Mouse (Mus musculus) left cerebral cortex, postnatal 36 days (tissue): ENCODE data around the gene Qpctl. TPM values are rescaled to one million over a fixed set of nuclear protein-coding genes. Genes with fewer than 3 reads are reported as not detected.
A peak's percentile ranks its signal among the peaks of the same experiment; 100 is the strongest.

Source experiments
- DNase-seq, 2 experiments: peaks; one replicate each; pipeline ENCODE4 v3.0.0; 2021 to 2022; ENCODE audit warnings: low spot score in 2 of 2, mixed read lengths in 1 of 2
- intact Hi-C: fragments of 180-260 bp; cut with DNase I; formaldehyde crosslinking; loops from one replicate; pipeline ENCODE4 v1.15.1; 2025
- total RNA-seq, 2 experiments: library from RNA; stranded (reverse); gene quantifications; 2 replicates each; pipeline ENCODE4 v1.2.3; 2021

The Qpctl gene
- total RNA-seq = 10 to 100 TPM; 14.6 to 17.3 TPM

- intact Hi-C loops = no loop called here
- peak; percentile 97 to 98 for DNase-seq
Measured at GRCm38 (mm10) chr7:19148875-19149541, at the start of gene Qpctl. Gene Qpctl, minus strand, starts transcription at chr7:19149291.

- no peak for DNase-seq
- intact Hi-C loops = no loop called here
Measured at GRCm38 (mm10) chr7:19197985-19198384, 48.9 kb upstream of the Qpctl start.

- intact Hi-C loops = no loop called here
- DNase-seq = peak in 1 of 2 experiments; percentile 33
Measured at GRCm38 (mm10) chr7:19196676-19197075, 47.6 kb upstream of the Qpctl start.

GRCm38 (mm10) chr7:19194676-19195075 is 45.6 kb upstream of the Qpctl start:
- no peak for DNase-seq
- intact Hi-C loops = no loop called here

GRCm38 (mm10) chr7:19184758-19185157 is 35.7 kb upstream of the Qpctl start:
- intact Hi-C loops = no loop called here
- DNase-seq = no peak

GRCm38 (mm10) chr7:19184250-19184649 is 35.2 kb upstream of the Qpctl start:
- DNase-seq = no peak
- intact Hi-C loops = no loop called here

- intact Hi-C loops = no loop called here
- DNase-seq = no peak
Measured at GRCm38 (mm10) chr7:19180862-19181429, 31.9 kb upstream of the Qpctl start.

- intact Hi-C loops = loop anchor here (5.0 kb wide), 1 partner anchor 162 kb away; the partner anchor contains the start of gene Ercc1
- DNase-seq = no peak
Measured at GRCm38 (mm10) chr7:19179936-19180335, 30.8 kb upstream of the Qpctl start.

- peak; percentile 62 to 66 for DNase-seq
- intact Hi-C loops = loop anchor here (5.0 kb wide), 1 partner anchor 163 kb away; the partner anchor contains the start of gene Ercc1
Measured at GRCm38 (mm10) chr7:19179173-19179572, 30.1 kb upstream of the Qpctl start.

- DNase-seq = peak; percentile 83 to 87
- intact Hi-C loops = loop anchor here (5.0 kb wide), 1 partner anchor 164 kb away; the partner anchor contains the start of gene Ercc1
Measured at GRCm38 (mm10) chr7:19178443-19179092, 29.5 kb upstream of the Qpctl start.

GRCm38 (mm10) chr7:19178035-19178434 is 28.9 kb upstream of the Qpctl start:
- DNase-seq = peak; percentile 56 to 63

GRCm38 (mm10) chr7:19177216-19177615 is 28.1 kb upstream of the Qpctl start:
- intact Hi-C loops = loop anchor here (5.0 kb wide), 1 partner anchor 165 kb away; the partner anchor contains the start of gene Ercc1
- no peak for DNase-seq

More at GRCm38 (mm10) chr7:19178035-19178434, 28.9 kb upstream of the Qpctl start:
- intact Hi-C loops = loop anchor here (5.0 kb wide), 1 partner anchor 164 kb away; the partner anchor contains the start of gene Ercc1

- peak in 1 of 2 experiments; percentile 89 for DNase-seq
- intact Hi-C loops = loop anchor here (5.0 kb wide), 1 partner anchor 166 kb away; the partner anchor contains the start of gene Ercc1
Measured at GRCm38 (mm10) chr7:19176516-19176947, 27.4 kb upstream of the Qpctl start.

GRCm38 (mm10) chr7:19175708-19176515 is 26.8 kb upstream of the Qpctl start, which contains the start of gene Eml2:
Gene Eml2, plus strand, starts transcription at chr7:19176421.
- intact Hi-C loops = loop anchor here (5.0 kb wide), 1 partner anchor 166 kb away; the partner anchor contains the start of gene Ercc1
- DNase-seq = peak; percentile 68 to 87

GRCm38 (mm10) chr7:19172874-19173273 is 23.8 kb upstream of the Qpctl start:
- intact Hi-C loops = no loop called here
- DNase-seq = peak; percentile 74 to 85

- no peak for DNase-seq
- intact Hi-C loops = no loop called here
Measured at GRCm38 (mm10) chr7:19171831-19172230, 22.7 kb upstream of the Qpctl start.

GRCm38 (mm10) chr7:19170142-19170541 is 21.1 kb upstream of the Qpctl start:
- intact Hi-C loops = loop anchor here (1.0 kb wide), 1 partner anchor 14 kb away; no protein-coding TSS in a partner anchor
- peak; percentile 50 to 59 for DNase-seq

- DNase-seq = no peak
- intact Hi-C loops = no loop called here
Measured at GRCm38 (mm10) chr7:19169506-19169905, 20.4 kb upstream of the Qpctl start.

GRCm38 (mm10) chr7:19166990-19167389 is 17.9 kb upstream of the Qpctl start:
- intact Hi-C loops = no loop called here
- no peak for DNase-seq
